Mouse (Mus musculus) gastrocnemius, adult 2 months (tissue): ENCODE measurements around the gene Tspan5. TPM values are rescaled to one million over a fixed set of nuclear protein-coding genes. Genes with fewer than 3 reads are reported as not detected.

ENCODE experiments used
- DNase-seq: peaks from one replicate; pipeline ENCODE4 v3.0.0; 2022
- H3K27ac ChIP-seq: fragments of 200-600 bp; 2 replicates; pipeline ENCODE4 v1.8.1; 2022; ENCODE audit warnings: mild to moderate bottlenecking
- H3K4me3 ChIP-seq: fragments of 200-600 bp; 2 replicates; pipeline ENCODE4 v1.8.1; 2022; ENCODE audit warnings: mild to moderate bottlenecking, moderate library complexity
- CTCF ChIP-seq: fragments of 200-600 bp; IDR thresholded peaks from 2 replicates; pipeline ENCODE4 v1.8.1; 2022; ENCODE audit warnings: antibody characterized with exemption, mild to moderate bottlenecking, moderate library complexity
- intact Hi-C: fragments of 180-260 bp; cut with DNase I; formaldehyde crosslinking; loops from one replicate; pipeline ENCODE4 v1.15.1; 2025
- total RNA-seq, 2 experiments: library from RNA; stranded (reverse); gene quantifications; 2 replicates each; pipeline ENCODE4 v1.2.3; 2021

The Tspan5 gene
- total RNA-seq, 2 experiments from 2014 or later: 4.0 to 4.4 TPM

- no peak for TF ChIP-seq CTCF
These were observed 126.4 kb downstream of the Tspan5 start for GRCm38 (mm10) chr3:138868409-138868808.

GRCm38 (mm10) chr3:138875282-138875681, 133.3 kb downstream of the Tspan5 start:
- H3K27ac ChIP-seq: no peak overlapping the region
- intact Hi-C loops: no loop called here
- DNase-seq: no peak
- TF ChIP-seq CTCF: no peak
- no peak overlapping the region for H3K4me3 ChIP-seq

More at GRCm38 (mm10) chr3:138868409-138868808, 126.4 kb downstream of the Tspan5 start:
- Histone ChIP-seq H3K27ac (no peak overlapping the region), H3K4me3 (peak overlapping the region; percentile 6)
- no peak for DNase-seq
- intact Hi-C loops: no loop called here

- intact Hi-C loops: no loop called here
- no peak overlapping the region for H3K27ac ChIP-seq
- no peak for DNase-seq
- no peak for TF ChIP-seq CTCF
- H3K4me3 ChIP-seq: no peak overlapping the region
These were observed 133.9 kb downstream of the Tspan5 start for GRCm38 (mm10) chr3:138875936-138876335.

- H3K4me3 ChIP-seq: no peak overlapping the region
- H3K27ac ChIP-seq: no peak overlapping the region
- DNase-seq: no peak
- TF ChIP-seq CTCF: no peak
- intact Hi-C loops: no loop called here
These were observed 134.4 kb downstream of the Tspan5 start for GRCm38 (mm10) chr3:138876418-138876817.

- no peak overlapping the region for H3K4me3 ChIP-seq
- intact Hi-C loops: no loop called here
- TF ChIP-seq CTCF: no peak
- H3K27ac ChIP-seq: no peak overlapping the region
- DNase-seq: no peak
These were observed 135.0 kb downstream of the Tspan5 start for GRCm38 (mm10) chr3:138876931-138877361.

- Histone ChIP-seq H3K4me3 (no peak overlapping the region), H3K27ac (no peak overlapping the region)
- DNase-seq: no peak
- no peak for TF ChIP-seq CTCF
- intact Hi-C loops: no loop called here
These were observed 135.7 kb downstream of the Tspan5 start for GRCm38 (mm10) chr3:138877741-138878140.

GRCm38 (mm10) chr3:138880999-138881724, 139.2 kb downstream of the Tspan5 start:
- DNase-seq: no peak
- Histone ChIP-seq H3K27ac (no peak overlapping the region), H3K4me3 (no peak overlapping the region)
- TF ChIP-seq CTCF: no peak
- intact Hi-C loops: no loop called here

GRCm38 (mm10) chr3:138881725-138882347, 139.8 kb downstream of the Tspan5 start:
- intact Hi-C loops: no loop called here
- no peak for DNase-seq
- TF ChIP-seq CTCF: no peak
- H3K4me3 ChIP-seq: no peak overlapping the region
- H3K27ac ChIP-seq: no peak overlapping the region

GRCm38 (mm10) chr3:138886121-138886520, 144.1 kb downstream of the Tspan5 start:
- Histone ChIP-seq H3K4me3 (no peak overlapping the region), H3K27ac (no peak overlapping the region)
- no peak for TF ChIP-seq CTCF
- no peak for DNase-seq
- intact Hi-C loops: no loop called here

GRCm38 (mm10) chr3:138889214-138889613, 147.2 kb downstream of the Tspan5 start:
- Histone ChIP-seq H3K27ac (peak overlapping the region; percentile 51), H3K4me3 (peak overlapping the region; percentile 51)
- intact Hi-C loops: no loop called here
- no peak for DNase-seq
- no peak for TF ChIP-seq CTCF

- H3K4me3 ChIP-seq: peak overlapping the region; percentile 51; the same call in 1 of the 2 replicates
- intact Hi-C loops: no loop called here
- peak overlapping the region; percentile 51 for H3K27ac ChIP-seq
- no peak for DNase-seq
- no peak for TF ChIP-seq CTCF
These were observed 147.8 kb downstream of the Tspan5 start for GRCm38 (mm10) chr3:138889769-138890295.

GRCm38 (mm10) chr3:138893520-138893919, 151.5 kb downstream of the Tspan5 start:
- Histone ChIP-seq H3K27ac (0 out of 2 replicates have a peak overlapping the region, but pooled peaks have one; percentile 38), H3K4me3 (no peak overlapping the region)
- no peak for TF ChIP-seq CTCF
- intact Hi-C loops: no loop called here
- DNase-seq: no peak

- intact Hi-C loops: no loop called here
- no peak for TF ChIP-seq CTCF
- H3K4me3 ChIP-seq: no peak overlapping the region
- no peak overlapping the region for H3K27ac ChIP-seq
- DNase-seq: no peak
These were observed 155.5 kb downstream of the Tspan5 start for GRCm38 (mm10) chr3:138897500-138897899.
